Mouse (Mus musculus) midbrain, embryonic 16.5 days (tissue): ENCODE results near the gene Syk. TPM values are rescaled to one million over a fixed set of nuclear protein-coding genes. Genes with fewer than 3 reads are reported as not detected.

ENCODE experiments used
- ATAC-seq: fragments of 200-750 bp; cut with Nextera tagmentation; 2 replicates; pipeline ENCODE4 v1.8.0; 2017; ENCODE audit warnings: moderate TSS enrichment
- H3K27ac ChIP-seq: fragments of 300-500 bp; sonication (generic); 2 replicates; pipeline ENCODE4 v1.5.1; 2014; ENCODE audit warnings: mild to moderate bottlenecking, low read length, mixed read lengths
- H3K27me3 ChIP-seq: fragments of 300-500 bp; sonication (generic); 2 replicates; pipeline ENCODE4 v1.6.1; 2014; ENCODE audit warnings: low read depth, low read length, mixed read lengths; ENCODE audit not compliant: control insufficient read depth, insufficient read depth
- H3K36me3 ChIP-seq: fragments of 300-500 bp; sonication (generic); 2 replicates; pipeline ENCODE4 v1.6.1; 2014; ENCODE audit warnings: mild to moderate bottlenecking, low read length, moderate library complexity, mixed read lengths; ENCODE audit not compliant: control insufficient read depth, insufficient read depth
- H3K4me1 ChIP-seq: fragments of 300-500 bp; sonication (generic); 2 replicates; pipeline ENCODE4 v1.6.1; 2014; ENCODE audit warnings: mild to moderate bottlenecking, low read length, mixed read lengths; ENCODE audit not compliant: control insufficient read depth, insufficient read depth
- H3K4me2 ChIP-seq: fragments of 300-500 bp; sonication (generic); 2 replicates; pipeline ENCODE4 v1.6.1; 2014; ENCODE audit warnings: mild to moderate bottlenecking, low read length, mixed read lengths
- H3K4me3 ChIP-seq: fragments of 300-500 bp; sonication (generic); 2 replicates; pipeline ENCODE4 v1.5.1; 2014; ENCODE audit warnings: low read depth, mild to moderate bottlenecking, low read length, moderate library complexity, mixed read lengths
- H3K9ac ChIP-seq: fragments of 300-500 bp; sonication (generic); 2 replicates; pipeline ENCODE4 v1.6.1; 2014; ENCODE audit warnings: low read depth, low read length, mixed read lengths
- H3K9me3 ChIP-seq: fragments of 300-500 bp; sonication (generic); replicated peaks from 2 replicates; pipeline ENCODE4 v1.6.1; 2014; ENCODE audit warnings: mild to moderate bottlenecking, low read length, mixed read lengths; ENCODE audit not compliant: control insufficient read depth, poor library complexity, severe bottlenecking
- WGBS: fragments of 180-500 bp; shearing (Covaris S2); extraction: QIAGEN DNeasy Blood & Tissue Kit; methylation state at CpG from one replicate; pipeline ENCODE4 v1.1.7; 2014; 5-methylcytosine and 5-hydroxymethylcytosine counted together
- polyA plus RNA-seq: library from polyadenylated mRNA; unstranded; fragments of >200 nt; fragmentation: Nextera tagmentation; extraction: Ambion mirVana; gene quantifications from 2 replicates; pipeline ENCODE4 v1.2.1, GENCODE M21; 2015

Syk gene
- polyA plus RNA-seq, 1 experiment from 2014 or later = 1.2 TPM

DNA sequence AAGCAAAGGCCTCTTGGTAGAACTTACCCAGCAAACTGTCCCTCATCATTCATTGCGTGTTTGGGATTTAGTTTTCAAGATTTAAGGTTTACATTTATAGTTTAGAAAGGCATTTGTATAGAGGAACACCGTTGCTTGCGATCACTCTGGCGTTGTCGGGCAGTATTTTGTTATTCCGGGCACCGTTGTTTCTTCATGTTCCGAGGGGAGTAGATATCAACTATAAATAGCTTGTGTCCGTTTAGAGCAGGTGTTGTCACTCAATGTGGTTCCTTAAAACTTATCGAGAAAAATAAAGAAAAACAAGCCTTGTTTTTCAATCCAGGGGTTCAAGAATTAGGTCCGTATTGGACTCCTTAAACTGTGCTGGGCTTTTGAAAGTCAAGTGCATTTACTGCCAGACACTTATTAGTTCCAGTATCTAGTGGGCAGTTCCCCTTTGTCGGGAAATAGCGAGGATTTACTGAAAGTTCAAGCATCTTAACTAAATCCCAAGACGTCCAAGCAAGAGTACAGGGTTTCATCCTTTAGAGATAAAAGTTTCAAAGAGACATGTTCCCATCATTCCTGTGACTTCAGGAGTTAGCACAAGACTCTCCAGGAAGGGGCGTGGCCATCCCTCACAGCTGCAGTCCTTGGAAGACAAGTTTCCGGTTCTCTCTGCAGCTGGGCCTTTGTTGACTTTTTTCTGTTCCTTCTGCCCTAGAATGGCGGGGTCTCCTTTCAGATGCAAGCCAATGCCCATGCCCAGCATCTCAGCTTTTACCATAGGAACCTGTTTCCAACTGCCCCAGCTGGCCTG is 1.9 kb downstream of the Syk start:
- no peak for ATAC-seq
- peaks cover 18% of the 10 kb centered on the region for H3K27me3 ChIP-seq
- no peak overlapping the region for H3K9ac ChIP-seq
- peaks cover 4% of the 10 kb centered on the region; the same call in 1 of the 2 replicates for H3K4me1 ChIP-seq
- 70% methylated on average over 17 of the region's 17 CpGs for WGBS
- H3K4me2 ChIP-seq = no peak overlapping the region
- H3K4me3 ChIP-seq = no peak overlapping the region
- no peak overlapping the region for H3K27ac ChIP-seq
- no peaks in the 10 kb centered on the region for H3K9me3 ChIP-seq
- H3K36me3 ChIP-seq = no peaks in the 10 kb centered on the region

DNA sequence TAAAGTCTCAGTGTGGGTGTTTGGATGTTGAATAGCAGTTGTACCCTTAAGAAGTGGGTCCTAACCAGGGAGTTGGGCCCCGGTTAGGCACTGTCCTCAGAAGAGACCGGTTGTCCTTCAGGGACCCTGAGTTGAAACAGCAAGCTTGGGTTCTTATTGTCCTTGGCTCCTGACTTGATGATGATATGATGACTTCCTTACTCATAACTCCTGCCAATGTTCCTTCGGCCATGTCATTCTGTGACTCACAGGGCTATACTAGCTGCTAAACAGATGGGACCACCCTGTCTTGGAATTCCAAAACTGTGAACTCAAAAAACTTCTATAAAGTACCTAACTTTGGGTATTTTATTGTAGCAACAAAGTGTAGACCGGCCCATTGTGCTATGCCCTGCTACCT is 4.8 kb downstream of the Syk start:
- WGBS = 94% methylated on average over 4 of the region's 4 CpGs

GRCm38 (mm10) chr13:52589043-52589442 is 6.1 kb downstream of the Syk start:
- H3K27ac ChIP-seq = no peak overlapping the region
- H3K36me3 ChIP-seq = no peaks in the 10 kb centered on the region
- H3K27me3 ChIP-seq = peaks cover 9% of the 10 kb centered on the region
- 95% methylated on average over 4 of the region's 4 CpGs for WGBS
- H3K4me1 ChIP-seq = no peaks in the 10 kb centered on the region; the same call in 1 of the 2 replicates
- H3K4me3 ChIP-seq = no peak overlapping the region
- no peak for ATAC-seq
- no peak overlapping the region for H3K4me2 ChIP-seq
- no peak overlapping the region for H3K9ac ChIP-seq
- H3K9me3 ChIP-seq = no peaks in the 10 kb centered on the region

More for the DNA sequence above, 4.8 kb downstream of the Syk start:
- no peak overlapping the region for H3K9ac ChIP-seq
- H3K9me3 ChIP-seq = no peaks in the 10 kb centered on the region
- no peak for ATAC-seq
- H3K27ac ChIP-seq = no peak overlapping the region
- no peak overlapping the region for H3K4me2 ChIP-seq
- peaks cover 4% of the 10 kb centered on the region; the same call in 1 of the 2 replicates for H3K4me1 ChIP-seq
- no peak overlapping the region for H3K4me3 ChIP-seq
- no peaks in the 10 kb centered on the region for H3K36me3 ChIP-seq
- H3K27me3 ChIP-seq = peaks cover 13% of the 10 kb centered on the region

GRCm38 (mm10) chr13:52591831-52592230 is 8.9 kb downstream of the Syk start:
- Histone ChIP-seq H3K9ac (no peak overlapping the region), H3K36me3 (no peaks in the 10 kb centered on the region), H3K4me3 (no peak overlapping the region), H3K4me2 (no peak overlapping the region), H3K27ac (no peak overlapping the region), H3K4me1 (no peaks in the 10 kb centered on the region), H3K9me3 (no peaks in the 10 kb centered on the region), H3K27me3 (no peaks in the 10 kb centered on the region)
- no peak for ATAC-seq
- WGBS = 96% methylated on average over 4 of the region's 4 CpGs

DNA sequence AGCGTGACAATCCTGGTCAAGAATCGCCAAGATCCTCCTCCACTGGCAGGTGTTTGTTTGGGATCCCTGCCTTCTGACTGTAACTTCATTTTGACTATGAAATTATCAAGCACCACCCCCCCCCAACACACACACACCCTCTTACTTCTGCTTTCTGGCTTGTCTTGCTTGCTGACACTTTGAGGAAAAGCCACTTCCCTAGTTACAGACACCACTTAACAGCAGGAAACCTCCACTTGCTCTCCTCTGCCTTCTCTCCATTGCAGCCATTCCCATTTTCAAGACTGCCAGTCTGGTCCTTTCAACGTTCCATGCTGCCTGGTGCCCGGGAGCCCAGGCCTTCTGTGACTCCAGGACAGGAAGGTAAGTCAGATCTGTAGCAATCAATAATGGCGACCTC is 13.7 kb downstream of the Syk start:
- no peak for ATAC-seq
- Histone ChIP-seq H3K27ac (no peak overlapping the region), H3K27me3 (no peaks in the 10 kb centered on the region), H3K9ac (no peak overlapping the region), H3K4me1 (no peaks in the 10 kb centered on the region), H3K9me3 (no peaks in the 10 kb centered on the region), H3K4me3 (no peak overlapping the region), H3K36me3 (no peaks in the 10 kb centered on the region), H3K4me2 (no peak overlapping the region)
- WGBS = 84% methylated on average over 5 of the region's 5 CpGs

- Histone ChIP-seq H3K27me3 (no peaks in the 10 kb centered on the region), H3K36me3 (no peaks in the 10 kb centered on the region), H3K9ac (no peak overlapping the region), H3K27ac (no peak overlapping the region), H3K4me2 (no peak overlapping the region), H3K4me3 (no peak overlapping the region), H3K9me3 (no peaks in the 10 kb centered on the region), H3K4me1 (no peaks in the 10 kb centered on the region)
- no peak for ATAC-seq
- 85% methylated on average over 11 of the region's 11 CpGs for WGBS
Measured at GRCm38 (mm10) chr13:52597092-52597678, 14.2 kb downstream of the Syk start.

DNA sequence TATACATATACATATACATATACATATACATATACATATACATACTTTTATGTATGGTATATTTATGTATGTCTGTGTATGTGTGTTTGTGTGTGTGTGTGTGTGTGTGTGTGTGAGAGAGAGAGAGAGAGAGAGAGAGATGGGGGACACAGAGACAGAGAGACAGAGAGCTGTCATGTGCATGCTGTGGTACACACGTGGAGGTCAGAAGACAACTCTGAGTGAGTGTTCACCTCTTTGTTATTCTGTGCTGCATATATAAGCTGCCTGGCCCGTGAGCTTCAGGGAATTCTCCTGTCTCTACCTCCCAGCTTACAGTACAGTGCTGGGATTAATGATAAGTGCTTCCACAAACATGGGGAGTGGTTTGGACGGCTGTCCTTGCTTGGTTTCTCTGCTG is 15.3 kb downstream of the Syk start:
- no peaks in the 10 kb centered on the region for H3K36me3 ChIP-seq
- no peaks in the 10 kb centered on the region for H3K4me1 ChIP-seq
- H3K27ac ChIP-seq = no peak overlapping the region
- H3K27me3 ChIP-seq = no peaks in the 10 kb centered on the region
- no peaks in the 10 kb centered on the region for H3K9me3 ChIP-seq
- no peak for ATAC-seq
- no peak overlapping the region for H3K9ac ChIP-seq
- H3K4me2 ChIP-seq = no peak overlapping the region
- WGBS = 63% methylated on average over 3 of the region's 3 CpGs
- no peak overlapping the region for H3K4me3 ChIP-seq

- no peak overlapping the region for H3K9ac ChIP-seq
- peaks cover 8% of the 10 kb centered on the region; the same call in 1 of the 2 replicates for H3K4me1 ChIP-seq
- H3K4me3 ChIP-seq = no peak overlapping the region
- no peaks in the 10 kb centered on the region for H3K9me3 ChIP-seq
- no peaks in the 10 kb centered on the region for H3K27me3 ChIP-seq
- 57% methylated on average over 4 of the region's 4 CpGs for WGBS
- H3K4me2 ChIP-seq = no peak overlapping the region
- H3K36me3 ChIP-seq = no peaks in the 10 kb centered on the region
- no peak overlapping the region for H3K27ac ChIP-seq
- no peak for ATAC-seq
Measured at GRCm38 (mm10) chr13:52600015-52600643, 17.2 kb downstream of the Syk start.

- 71% methylated on average over 4 of the region's 4 CpGs for WGBS
- H3K4me2 ChIP-seq = no peak overlapping the region
Measured at GRCm38 (mm10) chr13:52602752-52603151, 19.8 kb downstream of the Syk start.

More at GRCm38 (mm10) chr13:52602752-52603151, 19.8 kb downstream of the Syk start:
- Histone ChIP-seq H3K4me1 (peaks cover 8% of the 10 kb centered on the region; the same call in 1 of the 2 replicates), H3K9me3 (no peaks in the 10 kb centered on the region), H3K27me3 (no peaks in the 10 kb centered on the region), H3K4me3 (no peak overlapping the region), H3K27ac (no peak overlapping the region), H3K9ac (no peak overlapping the region), H3K36me3 (no peaks in the 10 kb centered on the region)
- ATAC-seq = no peak
